Mouse (Mus musculus): ENCODE measurements around the gene Actr2.
A peak's percentile ranks its signal among the peaks of the same experiment; 100 is the strongest.
"Not testable (repeated sequence)": the region's sequence is repeated elsewhere in the genome, so short reads cannot be mapped to it uniquely, and the experiment has no call there.

Gene Actr2

GRCm38 (mm10) chr11:20112741-20113480 lies at the start of gene Actr2:
TSS of gene Actr2 (minus strand) at chr11:20112913.
- DNase-seq (ENCODE audit: low spot score in 2 of 2), result peak; percentile 92 to 96

- DNase-seq (ENCODE audit: low spot score in 2 of 2), result no peak
These were observed 46.2 kb upstream of the Actr2 start for GRCm38 (mm10) chr11:20158879-20159278.

GRCm38 (mm10) chr11:20153542-20153941 lies 40.8 kb upstream of the Actr2 start:
- DNase-seq (ENCODE audit: low spot score in 2 of 2), result not testable (repeated sequence)

- no peak for DNase-seq (ENCODE audit: low spot score in 2 of 2)
These were observed 39.6 kb upstream of the Actr2 start for GRCm38 (mm10) chr11:20152107-20152901.

- DNase-seq (ENCODE audit: low spot score in 2 of 2), result no peak
These were observed 38.6 kb upstream of the Actr2 start for GRCm38 (mm10) chr11:20151290-20151689.

- no peak for DNase-seq (ENCODE audit: low spot score in 2 of 2)
These were observed 37.2 kb upstream of the Actr2 start for GRCm38 (mm10) chr11:20149936-20150335.

GRCm38 (mm10) chr11:20145383-20145782 lies 32.7 kb upstream of the Actr2 start:
- no peak for DNase-seq (ENCODE audit: low spot score in 2 of 2)

- DNase-seq (ENCODE audit: low spot score in 2 of 2), result no peak
These were observed 32.0 kb upstream of the Actr2 start for GRCm38 (mm10) chr11:20144536-20145263.

GRCm38 (mm10) chr11:20143687-20144086 lies 31.0 kb upstream of the Actr2 start:
- DNase-seq (ENCODE audit: low spot score in 2 of 2), result not testable (repeated sequence)

GRCm38 (mm10) chr11:20142516-20142915 lies 29.8 kb upstream of the Actr2 start:
- no peak for DNase-seq (ENCODE audit: low spot score in 2 of 2)

- DNase-seq (ENCODE audit: low spot score in 2 of 2), result no peak
These were observed 27.6 kb upstream of the Actr2 start for GRCm38 (mm10) chr11:20140286-20140685.

GRCm38 (mm10) chr11:20139711-20140110 lies 27.0 kb upstream of the Actr2 start:
- no peak for DNase-seq (ENCODE audit: low spot score in 2 of 2)

- no peak for DNase-seq (ENCODE audit: low spot score in 2 of 2)
These were observed 25.9 kb upstream of the Actr2 start for GRCm38 (mm10) chr11:20138498-20139208.

GRCm38 (mm10) chr11:20137872-20138271 lies 25.2 kb upstream of the Actr2 start:
- no peak for DNase-seq (ENCODE audit: low spot score in 2 of 2)

- DNase-seq (ENCODE audit: low spot score in 2 of 2), result no peak
These were observed 23.6 kb upstream of the Actr2 start for GRCm38 (mm10) chr11:20136314-20136713.

GRCm38 (mm10) chr11:20134869-20135268 lies 22.2 kb upstream of the Actr2 start:
- not testable (repeated sequence) for DNase-seq (ENCODE audit: low spot score in 2 of 2)

- DNase-seq (ENCODE audit: low spot score in 2 of 2), result no peak
These were observed 21.0 kb upstream of the Actr2 start for GRCm38 (mm10) chr11:20133721-20134120.

- DNase-seq (ENCODE audit: low spot score in 2 of 2), result peak; percentile 43 to 73
These were observed 20.3 kb upstream of the Actr2 start for GRCm38 (mm10) chr11:20132955-20133562.

GRCm38 (mm10) chr11:20126673-20127516 lies 14.2 kb upstream of the Actr2 start:
- no peak for DNase-seq (ENCODE audit: low spot score in 2 of 2)

- no peak for DNase-seq (ENCODE audit: low spot score in 2 of 2)
These were observed 12.7 kb upstream of the Actr2 start for GRCm38 (mm10) chr11:20125423-20125822.
